Mouse (Mus musculus): ENCODE data around the gene Mettl6. TPM values are rescaled to one million over a fixed set of nuclear protein-coding genes. Genes with fewer than 3 reads are reported as not detected.

Mettl6 gene
- polyA plus RNA-seq, 1 experiment from 2014 or later, result 43.7 TPM

GRCm38 (mm10) chr14:31506456-31506855, 11.6 kb upstream of the Mettl6 start:
- WGBS (ENCODE audit: insufficient replicate concordance), result 93% methylated on average over 6 of the region's 6 CpGs
- ATAC-seq, result no peak
- Histone ChIP-seq H3K27ac (no peak overlapping the region), H3K9me3 (replicated peaks) (no peaks in the 10 kb centered on the region), H3K36me3 (peaks cover 95% of the 10 kb centered on the region), H3K9ac (no peak overlapping the region), H3K4me1 (no peaks in the 10 kb centered on the region), H3K4me3 (no peak overlapping the region), H3K27me3 (replicated peaks) (no peaks in the 10 kb centered on the region), H3K4me2 (no peak overlapping the region)

- no peak overlapping the region for H3K4me2 ChIP-seq
- H3K27me3 ChIP-seq (replicated peaks), result no peaks in the 10 kb centered on the region
- H3K27ac ChIP-seq, result no peak overlapping the region
- peaks cover 4% of the 10 kb centered on the region for H3K4me1 ChIP-seq
- no peaks in the 10 kb centered on the region for H3K9me3 ChIP-seq (replicated peaks)
- WGBS (ENCODE audit: insufficient replicate concordance), result 87% methylated on average over 13 of the region's 13 CpGs
- H3K4me3 ChIP-seq, result no peak overlapping the region
- no peak overlapping the region for H3K9ac ChIP-seq
- peaks cover 99% of the 10 kb centered on the region for H3K36me3 ChIP-seq
- no peak for ATAC-seq
Measured at GRCm38 (mm10) chr14:31503406-31503805, 8.6 kb upstream of the Mettl6 start.

- no peak overlapping the region for H3K27ac ChIP-seq
- H3K27me3 ChIP-seq (replicated peaks), result no peaks in the 10 kb centered on the region
- H3K9me3 ChIP-seq (replicated peaks), result no peaks in the 10 kb centered on the region
- H3K9ac ChIP-seq, result no peak overlapping the region
- WGBS (ENCODE audit: insufficient replicate concordance), result 84% methylated on average over 1 of the region's 1 CpGs
- peaks cover 32% of the 10 kb centered on the region for H3K4me1 ChIP-seq
- no peak overlapping the region for H3K4me2 ChIP-seq
- no peak for ATAC-seq
- H3K4me3 ChIP-seq, result no peak overlapping the region
- peaks cover 78% of the 10 kb centered on the region for H3K36me3 ChIP-seq
Measured at GRCm38 (mm10) chr14:31499526-31499925, 4.7 kb upstream of the Mettl6 start.

GRCm38 (mm10) chr14:31496241-31496646, 1.4 kb upstream of the Mettl6 start:
- Histone ChIP-seq H3K27ac (peak overlapping the region; percentile 94), H3K36me3 (peaks cover 66% of the 10 kb centered on the region), H3K4me3 (peak overlapping the region; percentile 95), H3K27me3 (replicated peaks) (no peaks in the 10 kb centered on the region), H3K9me3 (replicated peaks) (no peaks in the 10 kb centered on the region), H3K9ac (peak overlapping the region; percentile 93), H3K4me1 (peaks cover 51% of the 10 kb centered on the region), H3K4me2 (peak overlapping the region; percentile 84)
- WGBS (ENCODE audit: insufficient replicate concordance), result 15% methylated on average over 7 of the region's 7 CpGs
- ATAC-seq, result peak; percentile 92

GRCm38 (mm10) chr14:31495538-31495937, 698 bp upstream of the Mettl6 start:
- Histone ChIP-seq H3K36me3 (peaks cover 65% of the 10 kb centered on the region), H3K27ac (peak overlapping the region; percentile 94), H3K9me3 (replicated peaks) (no peaks in the 10 kb centered on the region), H3K27me3 (replicated peaks) (no peaks in the 10 kb centered on the region), H3K9ac (peak overlapping the region; percentile 93), H3K4me2 (peak overlapping the region; percentile 84), H3K4me1 (peaks cover 51% of the 10 kb centered on the region), H3K4me3 (peak overlapping the region; percentile 95)
- ATAC-seq, result no peak
- 1% methylated on average over 8 of the region's 8 CpGs for WGBS (ENCODE audit: insufficient replicate concordance)

GRCm38 (mm10) chr14:31494349-31494974, 378 bp downstream of the Mettl6 start, which contains the start of gene Eaf1:
Eaf1 (plus strand) TSS chr14:31494399.
- Histone ChIP-seq H3K9ac (peak within 1 kb of the TSS; percentile 93), H3K36me3 (peaks cover 65% of the 10 kb centered on the region), H3K4me1 (peaks cover 51% of the 10 kb centered on the region), H3K27ac (peak within 1 kb of the TSS; percentile 94), H3K4me2 (peak within 1 kb of the TSS; percentile 84), H3K4me3 (peak within 1 kb of the TSS; percentile 95), H3K9me3 (replicated peaks) (no peaks in the 10 kb centered on the region), H3K27me3 (replicated peaks) (no peaks in the 10 kb centered on the region)
- ATAC-seq, result peak; percentile 18
- WGBS (ENCODE audit: insufficient replicate concordance), result under 1% methylated on average over 37 of the region's 37 CpGs

- Histone ChIP-seq H3K36me3 (peaks cover 65% of the 10 kb centered on the region), H3K4me3 (peak overlapping the region; percentile 95), H3K4me2 (peak overlapping the region; percentile 84), H3K9ac (peak overlapping the region; percentile 93), H3K27me3 (replicated peaks) (no peaks in the 10 kb centered on the region), H3K9me3 (replicated peaks) (no peaks in the 10 kb centered on the region), H3K4me1 (peaks cover 51% of the 10 kb centered on the region), H3K27ac (peak overlapping the region; percentile 94; the same call in 1 of the 2 replicates)
- WGBS (ENCODE audit: insufficient replicate concordance), result 23% methylated on average over 9 of the region's 9 CpGs
- no peak for ATAC-seq
Measured at GRCm38 (mm10) chr14:31493901-31494300, 939 bp downstream of the Mettl6 start.

GRCm38 (mm10) chr14:31488055-31488454, 6.8 kb downstream of the Mettl6 start:
- Histone ChIP-seq H3K9me3 (replicated peaks) (no peaks in the 10 kb centered on the region), H3K4me3 (no peak overlapping the region), H3K27me3 (replicated peaks) (no peaks in the 10 kb centered on the region), H3K27ac (no peak overlapping the region), H3K4me1 (peaks cover 7% of the 10 kb centered on the region), H3K36me3 (peaks cover 95% of the 10 kb centered on the region), H3K9ac (no peak overlapping the region), H3K4me2 (no peak overlapping the region)
- 87% methylated on average over 6 of the region's 6 CpGs for WGBS (ENCODE audit: insufficient replicate concordance)
- ATAC-seq, result no peak

GRCm38 (mm10) chr14:31486465-31486864, 8.4 kb downstream of the Mettl6 start:
- H3K9me3 ChIP-seq (replicated peaks), result no peaks in the 10 kb centered on the region
- no peak for ATAC-seq
- no peak overlapping the region for H3K27ac ChIP-seq
- peak overlapping the region; percentile 17; the same call in 1 of the 2 replicates for H3K9ac ChIP-seq
- no peaks in the 10 kb centered on the region for H3K4me1 ChIP-seq
- WGBS (ENCODE audit: insufficient replicate concordance), result 79% methylated on average over 4 of the region's 4 CpGs
- peaks cover 96% of the 10 kb centered on the region for H3K36me3 ChIP-seq
- no peak overlapping the region for H3K4me3 ChIP-seq
- H3K4me2 ChIP-seq, result no peak overlapping the region
- no peaks in the 10 kb centered on the region for H3K27me3 ChIP-seq (replicated peaks)

- Histone ChIP-seq H3K9me3 (replicated peaks) (no peaks in the 10 kb centered on the region), H3K36me3 (peaks cover 96% of the 10 kb centered on the region), H3K4me3 (no peak overlapping the region), H3K4me2 (no peak overlapping the region), H3K27ac (no peak overlapping the region), H3K9ac (no peak overlapping the region), H3K27me3 (replicated peaks) (no peaks in the 10 kb centered on the region), H3K4me1 (no peaks in the 10 kb centered on the region)
- no peak for ATAC-seq
- WGBS (ENCODE audit: insufficient replicate concordance), result 79% methylated on average over 5 of the region's 5 CpGs
Measured at GRCm38 (mm10) chr14:31482417-31482816, 12.4 kb downstream of the Mettl6 start.

- no peaks in the 10 kb centered on the region for H3K27me3 ChIP-seq (replicated peaks)
- no peak for ATAC-seq
- 73% methylated on average over 2 of the region's 2 CpGs for WGBS (ENCODE audit: insufficient replicate concordance)
- no peak overlapping the region for H3K4me3 ChIP-seq
- no peak overlapping the region for H3K4me2 ChIP-seq
- H3K27ac ChIP-seq, result no peak overlapping the region
- no peaks in the 10 kb centered on the region for H3K4me1 ChIP-seq
- peaks cover 10% of the 10 kb centered on the region for H3K36me3 ChIP-seq
- H3K9me3 ChIP-seq (replicated peaks), result no peaks in the 10 kb centered on the region
- H3K9ac ChIP-seq, result no peak overlapping the region
Measured at GRCm38 (mm10) chr14:31473297-31473696, 21.5 kb downstream of the Mettl6 start.

GRCm38 (mm10) chr14:31472451-31473061, 22.3 kb downstream of the Mettl6 start:
- ATAC-seq, result no peak
- Histone ChIP-seq H3K4me3 (no peak overlapping the region), H3K9me3 (replicated peaks) (no peaks in the 10 kb centered on the region), H3K27me3 (replicated peaks) (no peaks in the 10 kb centered on the region), H3K4me1 (no peaks in the 10 kb centered on the region), H3K36me3 (0 out of 2 replicates have a peak, but pooled peaks cover 4% of the 10 kb centered on the region), H3K27ac (no peak overlapping the region), H3K9ac (no peak overlapping the region), H3K4me2 (no peak overlapping the region)
- WGBS (ENCODE audit: insufficient replicate concordance), result 6% methylated on average over 5 of the region's 5 CpGs
